Mouse (Mus musculus) hindbrain, embryonic 16.5 days (tissue): ENCODE data around the gene Mapk9. TPM values are rescaled to one million over a fixed set of nuclear protein-coding genes. Genes with fewer than 3 reads are reported as not detected.
"Not testable (repeated sequence)": the region's sequence is repeated elsewhere in the genome, so short reads cannot be mapped to it uniquely, and the experiment has no call there.

ENCODE experiments used
- ATAC-seq: fragments of 200-750 bp; cut with Nextera tagmentation; 2 replicates; pipeline ENCODE4 v1.8.0; 2017; ENCODE audit warnings: moderate TSS enrichment, moderate library complexity
- H3K27ac ChIP-seq: fragments of 300-500 bp; sonication (generic); 2 replicates; pipeline ENCODE4 v1.5.1; 2014; ENCODE audit warnings: low read depth, mild to moderate bottlenecking, control low read depth, low read length, moderate library complexity
- H3K27me3 ChIP-seq: fragments of 300-500 bp; sonication (generic); replicated peaks from 2 replicates; pipeline ENCODE4 v1.6.1; 2014; ENCODE audit warnings: low read length; ENCODE audit not compliant: control insufficient read depth, insufficient read depth
- H3K36me3 ChIP-seq: fragments of 300-500 bp; sonication (generic); 2 replicates; pipeline ENCODE4 v1.6.1; 2014; ENCODE audit warnings: mild to moderate bottlenecking, low read length, moderate library complexity, mixed read lengths; ENCODE audit not compliant: control insufficient read depth, insufficient read depth
- H3K4me1 ChIP-seq: fragments of 300-500 bp; sonication (generic); 2 replicates; pipeline ENCODE4 v1.6.1; 2014; ENCODE audit warnings: low read depth, low read length; ENCODE audit not compliant: control insufficient read depth, insufficient read depth
- H3K4me2 ChIP-seq: fragments of 300-500 bp; sonication (generic); 2 replicates; pipeline ENCODE4 v1.6.1; 2014; ENCODE audit warnings: mild to moderate bottlenecking, low read length, control low read depth, moderate library complexity
- H3K4me3 ChIP-seq: fragments of 300-500 bp; sonication (generic); 2 replicates; pipeline ENCODE4 v1.5.1; 2014; ENCODE audit warnings: mild to moderate bottlenecking, low read length, control low read depth, moderate library complexity
- H3K9ac ChIP-seq: fragments of 300-500 bp; sonication (generic); 2 replicates; pipeline ENCODE4 v1.6.1; 2014; ENCODE audit warnings: low read depth, mild to moderate bottlenecking, control low read depth, low read length, moderate library complexity
- H3K9me3 ChIP-seq: fragments of 300-500 bp; sonication (generic); 2 replicates; pipeline ENCODE4 v1.6.1; 2014; ENCODE audit warnings: mild to moderate bottlenecking, low read length, moderate library complexity; ENCODE audit not compliant: control insufficient read depth
- WGBS: fragments of 180-500 bp; shearing (Covaris S2); extraction: QIAGEN DNeasy Blood & Tissue Kit; methylation state at CpG from one replicate; pipeline ENCODE4 v1.1.7; 2014; 5-methylcytosine and 5-hydroxymethylcytosine counted together
- polyA plus RNA-seq: library from polyadenylated mRNA; unstranded; fragments of >200 nt; fragmentation: Nextera tagmentation; extraction: Ambion mirVana; gene quantifications from 2 replicates; pipeline ENCODE4 v1.2.1, GENCODE M21; 2015

Gene Mapk9
- polyA plus RNA-seq, result 69.0 and 69.9 TPM in 2 replicates

GRCm38 (mm10) chr11:49846401-49847070 lies at the start of gene Mapk9:
Gene Mapk9 (plus strand): TSS chr11:49846751.
- Histone ChIP-seq H3K4me1 (peaks cover 23% of the 10 kb centered on the region), H3K36me3 (peaks cover 2% of the 10 kb centered on the region; the same call in 1 of the 2 replicates), H3K27me3 (no peaks in the 10 kb centered on the region), H3K9me3 (no peaks in the 10 kb centered on the region), H3K4me2 (peak within 1 kb of the TSS; percentile 73), H3K9ac (peak within 1 kb of the TSS; percentile 94), H3K27ac (peak within 1 kb of the TSS; percentile 87), H3K4me3 (peak within 1 kb of the TSS; percentile 85)
- ATAC-seq, result peak; percentile 99
- WGBS, result under 1% methylated on average over 56 of the region's 68 CpGs

GRCm38 (mm10) chr11:49798931-49799330 lies 47.6 kb upstream of the Mapk9 start:
- no peak overlapping the region for H3K4me2 ChIP-seq
- peaks cover 17% of the 10 kb centered on the region for H3K4me1 ChIP-seq
- no peak overlapping the region for H3K27ac ChIP-seq
- no peaks in the 10 kb centered on the region for H3K36me3 ChIP-seq
- H3K27me3 ChIP-seq, result no peaks in the 10 kb centered on the region
- no peaks in the 10 kb centered on the region for H3K9me3 ChIP-seq
- no peak overlapping the region for H3K9ac ChIP-seq
- WGBS, result 83% methylated on average over 6 of the region's 6 CpGs
- no peak overlapping the region for H3K4me3 ChIP-seq
- ATAC-seq, result no peak

- Histone ChIP-seq H3K9me3 (no peaks in the 10 kb centered on the region), H3K9ac (no peak overlapping the region), H3K4me2 (no peak overlapping the region)
Measured at GRCm38 (mm10) chr11:49801516-49801915, 45.0 kb upstream of the Mapk9 start.

GRCm38 (mm10) chr11:49803801-49804200 lies 42.8 kb upstream of the Mapk9 start:
- Histone ChIP-seq H3K9me3 (no peaks in the 10 kb centered on the region), H3K4me2 (no peak overlapping the region), H3K4me1 (peaks cover 10% of the 10 kb centered on the region), H3K36me3 (peaks cover 2% of the 10 kb centered on the region; the same call in 1 of the 2 replicates), H3K27me3 (no peaks in the 10 kb centered on the region), H3K4me3 (no peak overlapping the region), H3K27ac (no peak overlapping the region), H3K9ac (no peak overlapping the region)
- no peak for ATAC-seq
- 89% methylated on average over 4 of the region's 4 CpGs for WGBS

More at GRCm38 (mm10) chr11:49801516-49801915, 45.0 kb upstream of the Mapk9 start:
- Histone ChIP-seq H3K27me3 (no peaks in the 10 kb centered on the region), H3K4me1 (peaks cover 10% of the 10 kb centered on the region), H3K27ac (no peak overlapping the region), H3K4me3 (no peak overlapping the region), H3K36me3 (no peaks in the 10 kb centered on the region)
- 57% methylated on average over 4 of the region's 4 CpGs for WGBS
- no peak for ATAC-seq

- WGBS, result 18% methylated on average over 3 of the region's 3 CpGs
- H3K9ac ChIP-seq, result no peak overlapping the region
- peaks cover 3% of the 10 kb centered on the region; the same call in 1 of the 2 replicates for H3K36me3 ChIP-seq
- peaks cover 5% of the 10 kb centered on the region for H3K4me1 ChIP-seq
- H3K9me3 ChIP-seq, result no peaks in the 10 kb centered on the region
- H3K27me3 ChIP-seq, result no peaks in the 10 kb centered on the region
- H3K4me3 ChIP-seq, result no peak overlapping the region
- H3K27ac ChIP-seq, result no peak overlapping the region
- no peak overlapping the region for H3K4me2 ChIP-seq
- no peak for ATAC-seq
Measured at GRCm38 (mm10) chr11:49806218-49806617, 40.3 kb upstream of the Mapk9 start.

- Histone ChIP-seq H3K9ac (no peak overlapping the region), H3K4me2 (no peak overlapping the region), H3K4me1 (no peaks in the 10 kb centered on the region), H3K36me3 (peaks cover 3% of the 10 kb centered on the region; the same call in 1 of the 2 replicates), H3K27ac (no peak overlapping the region), H3K27me3 (no peaks in the 10 kb centered on the region), H3K4me3 (no peak overlapping the region), H3K9me3 (no peaks in the 10 kb centered on the region)
- 92% methylated on average over 9 of the region's 9 CpGs for WGBS
- no peak for ATAC-seq
Measured at GRCm38 (mm10) chr11:49808946-49809345, 37.6 kb upstream of the Mapk9 start.

- H3K4me2 ChIP-seq, H3K27ac ChIP-seq, H3K27me3 ChIP-seq, H3K9ac ChIP-seq, H3K4me3 ChIP-seq, H3K4me1 ChIP-seq, H3K36me3 ChIP-seq, H3K9me3 ChIP-seq, ATAC-seq: not testable (repeated sequence)
- WGBS, result 90% methylated on average over 7 of the region's 7 CpGs
Measured at GRCm38 (mm10) chr11:49810696-49811095, 35.9 kb upstream of the Mapk9 start.

GRCm38 (mm10) chr11:49811099-49811541 lies 35.4 kb upstream of the Mapk9 start:
- ATAC-seq, result no peak
- H3K27me3 ChIP-seq, result no peaks in the 10 kb centered on the region
- WGBS, result 91% methylated on average over 8 of the region's 8 CpGs
- H3K4me2 ChIP-seq, result no peak overlapping the region
- no peak overlapping the region for H3K27ac ChIP-seq
- H3K4me3 ChIP-seq, result no peak overlapping the region
- H3K9me3 ChIP-seq, result no peaks in the 10 kb centered on the region
- H3K36me3 ChIP-seq, result peaks cover 3% of the 10 kb centered on the region; the same call in 1 of the 2 replicates
- H3K9ac ChIP-seq, result no peak overlapping the region
- H3K4me1 ChIP-seq, result no peaks in the 10 kb centered on the region

GRCm38 (mm10) chr11:49811879-49812278 lies 34.7 kb upstream of the Mapk9 start:
- no peak overlapping the region for H3K4me2 ChIP-seq
- no peak overlapping the region for H3K27ac ChIP-seq
- H3K36me3 ChIP-seq, result peaks cover 3% of the 10 kb centered on the region; the same call in 1 of the 2 replicates
- no peak for ATAC-seq
- 87% methylated on average over 8 of the region's 8 CpGs for WGBS
- H3K9me3 ChIP-seq, result no peaks in the 10 kb centered on the region
- H3K4me3 ChIP-seq, result no peak overlapping the region
- no peaks in the 10 kb centered on the region for H3K4me1 ChIP-seq
- H3K9ac ChIP-seq, result no peak overlapping the region
- no peaks in the 10 kb centered on the region for H3K27me3 ChIP-seq
